Mouse (Mus musculus): ENCODE measurements around the gene Wapl.

Wapl gene

GRCm38 (mm10) chr14:34673395-34674228 lies at the start of gene Wapl:
Gene Wapl, plus strand, starts transcription at chr14:34673928.
- DNase-seq (ENCODE audit: low read depth, low spot score): peak; percentile 93

GRCm38 (mm10) chr14:34626824-34627223 lies 46.9 kb upstream of the Wapl start:
- DNase-seq (ENCODE audit: low read depth, low spot score): no peak

GRCm38 (mm10) chr14:34632722-34633448 lies 40.8 kb upstream of the Wapl start:
- DNase-seq (ENCODE audit: low read depth, low spot score): no peak

GRCm38 (mm10) chr14:34635192-34635591 lies 38.5 kb upstream of the Wapl start:
- no peak for DNase-seq (ENCODE audit: low read depth, low spot score)

GRCm38 (mm10) chr14:34635721-34636120 lies 38.0 kb upstream of the Wapl start:
- DNase-seq (ENCODE audit: low read depth, low spot score): no peak

- DNase-seq (ENCODE audit: low read depth, low spot score): no peak
Measured at GRCm38 (mm10) chr14:34644140-34644539, 29.6 kb upstream of the Wapl start.

- no peak for DNase-seq (ENCODE audit: low read depth, low spot score)
Measured at GRCm38 (mm10) chr14:34647870-34648475, 25.8 kb upstream of the Wapl start.

- no peak for DNase-seq (ENCODE audit: low read depth, low spot score)
Measured at GRCm38 (mm10) chr14:34657131-34657530, 16.6 kb upstream of the Wapl start.

GRCm38 (mm10) chr14:34660351-34660787 lies 13.4 kb upstream of the Wapl start:
- DNase-seq (ENCODE audit: low read depth, low spot score): peak; percentile 42

GRCm38 (mm10) chr14:34660788-34661591 lies 12.7 kb upstream of the Wapl start:
- DNase-seq (ENCODE audit: low read depth, low spot score): peak; percentile 83

- peak; percentile 41 for DNase-seq (ENCODE audit: low read depth, low spot score)
Measured at GRCm38 (mm10) chr14:34661621-34662477, 11.9 kb upstream of the Wapl start.

GRCm38 (mm10) chr14:34662478-34662826 lies 11.3 kb upstream of the Wapl start:
- no peak for DNase-seq (ENCODE audit: low read depth, low spot score)

- DNase-seq (ENCODE audit: low read depth, low spot score): peak; percentile 82
Measured at GRCm38 (mm10) chr14:34663381-34663780, 10.3 kb upstream of the Wapl start.

- DNase-seq (ENCODE audit: low read depth, low spot score): no peak
Measured at GRCm38 (mm10) chr14:34669082-34669481, 4.6 kb upstream of the Wapl start.

- DNase-seq (ENCODE audit: low read depth, low spot score): no peak
Measured at GRCm38 (mm10) chr14:34670256-34670655, 3.5 kb upstream of the Wapl start.

- DNase-seq (ENCODE audit: low read depth, low spot score): peak; percentile 46
Measured at GRCm38 (mm10) chr14:34674229-34674791, 582 bp downstream of the Wapl start.

- no peak for DNase-seq (ENCODE audit: low read depth, low spot score)
Measured at GRCm38 (mm10) chr14:34674932-34675331, 1.2 kb downstream of the Wapl start.

GRCm38 (mm10) chr14:34675347-34675865 lies 1.7 kb downstream of the Wapl start:
- no peak for DNase-seq (ENCODE audit: low read depth, low spot score)

- DNase-seq (ENCODE audit: low read depth, low spot score): no peak
Measured at GRCm38 (mm10) chr14:34680815-34681214, 7.1 kb downstream of the Wapl start.

GRCm38 (mm10) chr14:34684989-34685388 lies 11.3 kb downstream of the Wapl start:
- no peak for DNase-seq (ENCODE audit: low read depth, low spot score)
